Mouse (Mus musculus): ENCODE measurements around the gene Xpr1.

- TF ChIP-seq TAL1 (IDR thresholded peaks at IDR 0.05; ENCODE audit: low read length) (no peak), GATA1 (IDR thresholded peaks at IDR 0.05; ENCODE audit: low read length) (no peak)
Observed at GRCm38 (mm10) chr1:155422022-155422421, 4.8 kb upstream of the Xpr1 start.
